Mouse (Mus musculus) heart, postnatal 0 days (tissue): ENCODE results near the gene Tln2.

Experiments used
- CTCF ChIP-seq: IDR thresholded peaks from 2 replicates; pipeline ENCODE4 v1.5.1; 2016; ENCODE audit warnings: antibody characterized with exemption, control low read depth, low read depth
- EP300 ChIP-seq: IDR thresholded peaks from 2 replicates; pipeline ENCODE4 v1.6.1; 2016; ENCODE audit warnings: antibody characterized with exemption, low read depth

DNA sequence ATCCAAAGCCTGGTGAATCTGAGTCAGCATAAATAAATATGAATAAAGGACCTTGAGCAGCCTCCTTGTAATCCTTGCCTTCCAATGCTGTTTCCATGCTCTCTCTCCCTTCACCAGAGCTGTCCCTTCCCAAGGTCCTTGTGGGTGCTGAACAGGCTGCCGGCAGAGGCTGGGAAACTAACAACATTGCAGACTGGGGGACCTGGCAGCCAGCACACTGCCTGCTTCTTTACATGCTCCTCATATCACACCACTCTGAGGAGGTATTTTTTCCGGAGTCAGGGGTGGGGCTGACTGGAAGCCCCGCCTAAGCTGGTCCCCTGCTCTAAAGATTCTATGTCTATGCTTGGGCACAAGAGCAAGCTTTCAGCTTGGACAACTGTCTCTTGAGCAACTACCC lies 64.2 kb downstream of the Tln2 start:
- TF ChIP-seq CTCF = no peak
- no peak for TF ChIP-seq EP300
